Mouse (Mus musculus): Measurements from ENCODE around the gene Ap3d1. TPM values are rescaled to one million over a fixed set of nuclear protein-coding genes. Genes with fewer than 3 reads are reported as not detected.

The Ap3d1 gene
- total and polyA plus RNA-seq, 2 experiments from 2014 or later, result 99.7 to 201 TPM

GRCm38 (mm10) chr10:80773816-80774215, 31.8 kb upstream of the Ap3d1 start:
- DNase-seq (ENCODE audit: low spot score) (no peak), ATAC-seq (no peak)
- peaks cover 81% of the 10 kb centered on the region for H3K36me3 ChIP-seq (ENCODE audit: insufficient read depth, low read length)
- peak overlapping the region; percentile 73 for H3K27ac ChIP-seq
- H3K4me2 ChIP-seq (ENCODE audit: low read depth, low read length), result no peak overlapping the region
- TF ChIP-seq CTCF (IDR thresholded peaks at IDR 0.05; ENCODE audit: low read depth), result no peak
- no peak overlapping the region for H3K4me3 ChIP-seq (ENCODE audit: low read length)
- H3K9ac ChIP-seq (replicated peaks; ENCODE audit: low read length), result no peak overlapping the region
- no peaks in the 10 kb centered on the region for H3K27me3 ChIP-seq (ENCODE audit: insufficient read depth, low read length)
- WGBS, result 76% methylated on average over 5 of the region's 5 CpGs
- H3K9me3 ChIP-seq (ENCODE audit: low read length), result no peaks in the 10 kb centered on the region
- no peaks in the 10 kb centered on the region for H3K4me1 ChIP-seq (ENCODE audit: insufficient read depth, low read length)

GRCm38 (mm10) chr10:80768365-80768764, 26.3 kb upstream of the Ap3d1 start:
- DNase-seq (ENCODE audit: low spot score) (no peak), ATAC-seq (no peak)
- Histone ChIP-seq H3K4me1 (ENCODE audit: insufficient read depth, low read length) (no peaks in the 10 kb centered on the region), H3K36me3 (ENCODE audit: insufficient read depth, low read length) (peaks cover 71% of the 10 kb centered on the region), H3K9ac (replicated peaks; ENCODE audit: low read length) (no peak overlapping the region), H3K27me3 (ENCODE audit: insufficient read depth, low read length) (no peaks in the 10 kb centered on the region), H3K9me3 (ENCODE audit: low read length) (no peaks in the 10 kb centered on the region), H3K4me2 (ENCODE audit: low read depth, low read length) (no peak overlapping the region), H3K27ac (no peak overlapping the region), H3K4me3 (ENCODE audit: low read length) (no peak overlapping the region)
- 84% methylated on average over 6 of the region's 6 CpGs for WGBS
- no peak for TF ChIP-seq CTCF (IDR thresholded peaks at IDR 0.05; ENCODE audit: low read depth)

- Histone ChIP-seq H3K9ac (replicated peaks; ENCODE audit: low read length) (no peak overlapping the region), H3K9me3 (ENCODE audit: low read length) (no peaks in the 10 kb centered on the region), H3K4me3 (ENCODE audit: low read length) (no peak overlapping the region), H3K36me3 (ENCODE audit: insufficient read depth, low read length) (peaks cover 52% of the 10 kb centered on the region), H3K27ac (no peak overlapping the region), H3K4me2 (ENCODE audit: low read depth, low read length) (no peak overlapping the region), H3K27me3 (ENCODE audit: insufficient read depth, low read length) (no peaks in the 10 kb centered on the region), H3K4me1 (ENCODE audit: insufficient read depth, low read length) (no peaks in the 10 kb centered on the region)
- DNase-seq (ENCODE audit: low spot score) (no peak), ATAC-seq (no peak)
- no peak for TF ChIP-seq CTCF (IDR thresholded peaks at IDR 0.05; ENCODE audit: low read depth)
- 82% methylated on average over 10 of the region's 10 CpGs for WGBS
These were observed 24.2 kb upstream of the Ap3d1 start for GRCm38 (mm10) chr10:80766161-80766815.

GRCm38 (mm10) chr10:80765746-80766145, 23.7 kb upstream of the Ap3d1 start:
- H3K27me3 ChIP-seq (ENCODE audit: insufficient read depth, low read length), result no peaks in the 10 kb centered on the region
- no peak overlapping the region for H3K27ac ChIP-seq
- DNase-seq (ENCODE audit: low spot score) (no peak), ATAC-seq (no peak)
- H3K4me2 ChIP-seq (ENCODE audit: low read depth, low read length), result no peak overlapping the region
- WGBS, result 92% methylated on average over 2 of the region's 2 CpGs
- no peaks in the 10 kb centered on the region for H3K9me3 ChIP-seq (ENCODE audit: low read length)
- H3K4me3 ChIP-seq (ENCODE audit: low read length), result no peak overlapping the region
- peaks cover 46% of the 10 kb centered on the region for H3K36me3 ChIP-seq (ENCODE audit: insufficient read depth, low read length)
- no peaks in the 10 kb centered on the region for H3K4me1 ChIP-seq (ENCODE audit: insufficient read depth, low read length)
- no peak overlapping the region for H3K9ac ChIP-seq (replicated peaks; ENCODE audit: low read length)
- no peak for TF ChIP-seq CTCF (IDR thresholded peaks at IDR 0.05; ENCODE audit: low read depth)

GRCm38 (mm10) chr10:80763502-80763901, 21.4 kb upstream of the Ap3d1 start:
- H3K4me2 ChIP-seq (ENCODE audit: low read depth, low read length), result no peak overlapping the region
- no peak overlapping the region for H3K27ac ChIP-seq
- H3K9ac ChIP-seq (replicated peaks; ENCODE audit: low read length), result no peak overlapping the region
- WGBS, result 91% methylated on average over 2 of the region's 2 CpGs
- no peak overlapping the region for H3K4me3 ChIP-seq (ENCODE audit: low read length)
- DNase-seq (ENCODE audit: low spot score), result no peak
- no peaks in the 10 kb centered on the region for H3K27me3 ChIP-seq (ENCODE audit: insufficient read depth, low read length)
- no peak for ATAC-seq
- H3K36me3 ChIP-seq (ENCODE audit: insufficient read depth, low read length), result peaks cover 30% of the 10 kb centered on the region
- TF ChIP-seq CTCF (IDR thresholded peaks at IDR 0.05; ENCODE audit: low read depth), result no peak
- peaks cover 5% of the 10 kb centered on the region; the same call in 1 of the 2 replicates for H3K4me1 ChIP-seq (ENCODE audit: insufficient read depth, low read length)
- H3K9me3 ChIP-seq (ENCODE audit: low read length), result no peaks in the 10 kb centered on the region

GRCm38 (mm10) chr10:80761821-80762220, 19.8 kb upstream of the Ap3d1 start:
- ATAC-seq, result no peak
- peaks cover 20% of the 10 kb centered on the region for H3K4me1 ChIP-seq (ENCODE audit: insufficient read depth, low read length)
- 46% methylated on average over 3 of the region's 3 CpGs for WGBS
- H3K9ac ChIP-seq (replicated peaks; ENCODE audit: low read length), result no peak overlapping the region
- DNase-seq (ENCODE audit: low spot score), result no peak
- H3K27me3 ChIP-seq (ENCODE audit: insufficient read depth, low read length), result no peaks in the 10 kb centered on the region
- H3K36me3 ChIP-seq (ENCODE audit: insufficient read depth, low read length), result peaks cover 19% of the 10 kb centered on the region; the same call in 1 of the 2 replicates
- no peak for TF ChIP-seq CTCF (IDR thresholded peaks at IDR 0.05; ENCODE audit: low read depth)
- no peak overlapping the region for H3K4me2 ChIP-seq (ENCODE audit: low read depth, low read length)
- no peaks in the 10 kb centered on the region for H3K9me3 ChIP-seq (ENCODE audit: low read length)
- no peak overlapping the region for H3K27ac ChIP-seq
- no peak overlapping the region for H3K4me3 ChIP-seq (ENCODE audit: low read length)

All from hindbrain, postnatal 0 days (tissue).